Mouse (Mus musculus) liver, embryonic 11.5 days (tissue): ENCODE measurements at regions not wholly inside any gene's neighbourhood (a gene's known extent, or its start where the extent isn't known, plus 50 kb on each side); places are given as distances from the start of the nearest gene placed in this dataset.

ENCODE experiments used
- ATAC-seq: fragments of 200-750 bp; cut with Nextera tagmentation; replicated peaks from 2 replicates; pipeline ENCODE4 v1.8.0; 2017; ENCODE audit warnings: moderate number of reproducible peaks, mild to moderate bottlenecking, moderate TSS enrichment, moderate library complexity; ENCODE audit not compliant: low FRiP score
- DNase-seq: peaks from one replicate; pipeline ENCODE4 v3.0.0-alpha.2; 2017; ENCODE audit warnings: low spot score
- H3K27ac ChIP-seq: fragments of 300-500 bp; sonication (generic); 2 replicates; pipeline ENCODE4 v1.5.1; 2014; ENCODE audit warnings: mild to moderate bottlenecking, low read depth, low read length, control low read depth
- H3K27me3 ChIP-seq: fragments of 300-500 bp; sonication (generic); replicated peaks from 2 replicates; pipeline ENCODE4 v1.6.1; 2014; ENCODE audit warnings: low read length, mixed read lengths; ENCODE audit not compliant: control insufficient read depth, insufficient read depth
- H3K36me3 ChIP-seq: fragments of 300-500 bp; sonication (generic); 2 replicates; pipeline ENCODE4 v1.6.1; 2014; ENCODE audit warnings: mild to moderate bottlenecking, low read length, moderate library complexity, mixed read lengths; ENCODE audit not compliant: control insufficient read depth, insufficient read depth
- H3K4me1 ChIP-seq: fragments of 300-500 bp; sonication (generic); replicated peaks from 2 replicates; pipeline ENCODE4 v1.6.1; 2014; ENCODE audit warnings: low read length, mixed read lengths; ENCODE audit not compliant: control insufficient read depth, insufficient read depth
- H3K4me2 ChIP-seq: fragments of 300-500 bp; sonication (generic); 2 replicates; pipeline ENCODE4 v1.6.1; 2014; ENCODE audit warnings: mild to moderate bottlenecking, control low read depth, moderate library complexity
- H3K4me3 ChIP-seq: fragments of 300-500 bp; sonication (generic); 2 replicates; pipeline ENCODE4 v1.5.1; 2014; ENCODE audit warnings: low read depth, low read length, control low read depth
- H3K9ac ChIP-seq: fragments of 300-500 bp; sonication (generic); 2 replicates; pipeline ENCODE4 v1.6.1; 2014; ENCODE audit warnings: low read depth, low read length, control low read depth
- H3K9me3 ChIP-seq: fragments of 300-500 bp; sonication (generic); 2 replicates; pipeline ENCODE4 v1.6.1; 2016; ENCODE audit warnings: low read length, inconsistent platforms, mixed read lengths; ENCODE audit not compliant: control insufficient read depth
- WGBS: fragments of 180-500 bp; shearing (Covaris S2); extraction: QIAGEN DNeasy Blood & Tissue Kit; methylation state at CpG from one replicate; pipeline ENCODE4 v1.1.7; 2014; 5-methylcytosine and 5-hydroxymethylcytosine counted together

- Histone ChIP-seq H3K27me3 (no peaks in the 10 kb centered on the region), H3K4me3 (no peak overlapping the region), H3K9ac (no peak overlapping the region), H3K4me1 (peaks cover 6% of the 10 kb centered on the region), H3K36me3 (no peaks in the 10 kb centered on the region), H3K9me3 (no peaks in the 10 kb centered on the region), H3K27ac (no peak overlapping the region), H3K4me2 (no peak overlapping the region)
- WGBS = 54% methylated on average over 4 of the region's 4 CpGs
- ATAC-seq (no peak), DNase-seq (no peak)
These were observed 79.7 kb upstream of the Bach2 start for GRCm38 (mm10) chr4:32158886-32159285.

GRCm38 (mm10) chr4:32160815-32161214 lies 77.8 kb upstream of the Bach2 start:
- ATAC-seq (no peak), DNase-seq (no peak)
- Histone ChIP-seq H3K27me3 (no peaks in the 10 kb centered on the region), H3K4me1 (peaks cover 6% of the 10 kb centered on the region), H3K4me2 (no peak overlapping the region), H3K9me3 (no peaks in the 10 kb centered on the region), H3K4me3 (no peak overlapping the region), H3K27ac (no peak overlapping the region), H3K9ac (no peak overlapping the region), H3K36me3 (no peaks in the 10 kb centered on the region)
- 23% methylated on average over 2 of the region's 2 CpGs for WGBS

- H3K27me3 ChIP-seq = no peaks in the 10 kb centered on the region
- DNase-seq (no peak), ATAC-seq (no peak)
- H3K9me3 ChIP-seq = no peaks in the 10 kb centered on the region
- no peak overlapping the region for H3K4me2 ChIP-seq
- H3K27ac ChIP-seq = no peak overlapping the region
- WGBS = 64% methylated on average over 10 of the region's 10 CpGs
- H3K4me1 ChIP-seq = peaks cover 6% of the 10 kb centered on the region
- H3K36me3 ChIP-seq = no peaks in the 10 kb centered on the region
- no peak overlapping the region for H3K4me3 ChIP-seq
- H3K9ac ChIP-seq = no peak overlapping the region
These were observed 76.5 kb upstream of the Bach2 start for GRCm38 (mm10) chr4:32161871-32162656.

DNA sequence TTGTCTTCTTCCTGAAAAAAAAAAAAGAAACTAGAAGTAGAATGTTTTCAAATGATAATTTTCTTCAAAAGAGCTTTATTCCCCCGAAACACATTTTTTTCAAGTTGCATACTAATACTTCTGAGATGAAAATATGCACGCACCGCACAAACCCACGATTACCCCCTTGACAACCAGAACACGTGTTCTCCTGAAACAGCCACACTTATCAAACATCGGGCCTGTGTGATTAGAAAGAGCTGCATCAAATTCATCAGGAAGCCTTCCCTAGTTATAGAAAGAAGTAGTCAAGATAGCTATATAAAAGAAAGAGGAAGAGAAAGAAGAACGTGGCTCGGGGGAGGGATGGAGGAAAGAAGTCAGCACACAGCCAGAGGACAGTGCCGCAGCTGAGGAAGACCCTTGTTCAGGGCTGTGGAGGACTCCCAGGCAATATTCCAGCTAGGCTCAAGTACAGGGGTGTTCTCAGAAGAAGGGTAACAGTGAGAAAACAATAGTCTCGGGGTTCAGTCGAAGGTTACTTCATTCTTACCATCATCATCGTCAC lies 75.8 kb upstream of the Bach2 start:
- H3K4me3 ChIP-seq = no peak overlapping the region
- H3K9me3 ChIP-seq = no peaks in the 10 kb centered on the region
- 74% methylated on average over 12 of the region's 12 CpGs for WGBS
- ATAC-seq (no peak), DNase-seq (no peak)
- no peaks in the 10 kb centered on the region for H3K27me3 ChIP-seq
- H3K4me1 ChIP-seq = peaks cover 6% of the 10 kb centered on the region
- no peaks in the 10 kb centered on the region for H3K36me3 ChIP-seq
- no peak overlapping the region for H3K9ac ChIP-seq
- no peak overlapping the region for H3K27ac ChIP-seq
- no peak overlapping the region for H3K4me2 ChIP-seq

DNA sequence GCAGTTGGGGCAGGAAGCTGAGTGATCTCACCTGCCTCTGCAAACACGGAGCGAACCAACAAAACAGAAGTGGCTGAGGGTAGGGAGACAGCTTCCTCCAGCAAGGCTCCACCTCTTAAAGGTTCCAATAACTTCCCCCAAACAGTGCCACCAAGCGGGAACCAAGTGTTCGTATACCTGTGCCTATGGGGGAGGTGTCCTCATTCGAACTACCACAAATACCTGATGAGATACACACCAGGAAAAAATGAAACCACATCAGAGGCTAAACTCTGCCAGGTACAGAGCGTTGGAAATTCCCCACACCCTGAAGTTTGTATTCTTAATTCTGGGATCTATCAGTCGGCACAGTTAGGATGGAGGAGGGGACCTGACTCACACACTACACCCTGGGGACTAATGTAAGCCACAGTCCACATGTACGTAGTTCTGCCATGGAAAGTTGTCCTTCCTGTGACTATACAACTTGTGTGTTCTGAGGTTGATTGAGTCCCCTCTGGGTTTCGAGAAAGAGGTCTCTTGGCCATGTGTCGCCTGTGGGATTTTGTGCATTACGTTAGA lies 74.4 kb upstream of the Bach2 start:
- Histone ChIP-seq H3K9me3 (no peaks in the 10 kb centered on the region), H3K9ac (no peak overlapping the region), H3K36me3 (no peaks in the 10 kb centered on the region), H3K27ac (no peak overlapping the region), H3K4me1 (peaks cover 10% of the 10 kb centered on the region), H3K4me3 (no peak overlapping the region), H3K27me3 (no peaks in the 10 kb centered on the region), H3K4me2 (no peak overlapping the region)
- WGBS = 80% methylated on average over 11 of the region's 11 CpGs
- DNase-seq (no peak), ATAC-seq (no peak)

DNA sequence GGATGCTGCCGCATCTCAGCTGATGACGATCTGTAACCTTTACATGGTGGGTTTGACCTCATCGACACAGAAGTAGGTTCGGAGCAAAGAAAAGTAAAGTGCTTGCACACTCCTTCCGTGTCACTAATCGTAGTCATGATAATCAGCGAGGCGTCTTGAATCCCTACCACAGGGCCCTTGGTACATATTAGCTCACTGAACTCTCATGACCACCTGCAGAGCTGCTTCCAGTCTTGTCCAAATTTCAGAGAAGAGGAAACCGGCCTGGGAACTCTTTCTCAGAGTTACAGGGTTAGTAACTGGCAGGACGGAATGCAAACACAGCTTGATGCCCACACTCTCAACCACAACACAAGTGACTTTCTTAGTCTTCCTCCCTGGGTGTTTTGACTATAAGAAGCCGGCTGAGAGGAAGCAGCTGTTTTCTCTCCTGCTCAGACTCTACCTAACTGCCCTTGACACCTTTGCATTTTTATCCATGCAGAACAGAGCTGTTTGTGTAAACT lies 73.8 kb upstream of the Bach2 start:
- WGBS = 84% methylated on average over 11 of the region's 11 CpGs
- DNase-seq (no peak), ATAC-seq (no peak)
- Histone ChIP-seq H3K4me1 (peaks cover 14% of the 10 kb centered on the region), H3K4me3 (no peak overlapping the region), H3K27ac (no peak overlapping the region), H3K9ac (no peak overlapping the region), H3K9me3 (no peaks in the 10 kb centered on the region), H3K27me3 (no peaks in the 10 kb centered on the region), H3K36me3 (no peaks in the 10 kb centered on the region), H3K4me2 (no peak overlapping the region)

- H3K9me3 ChIP-seq = no peaks in the 10 kb centered on the region
- no peak for DNase-seq
- no peak overlapping the region for H3K27ac ChIP-seq
- WGBS = 67% methylated on average over 12 of the region's 12 CpGs
- H3K4me1 ChIP-seq = peaks cover 20% of the 10 kb centered on the region
- H3K27me3 ChIP-seq = no peaks in the 10 kb centered on the region
- H3K4me3 ChIP-seq = no peak overlapping the region
- ATAC-seq = no peak
- no peaks in the 10 kb centered on the region for H3K36me3 ChIP-seq
- H3K4me2 ChIP-seq = no peak overlapping the region
- H3K9ac ChIP-seq = no peak overlapping the region
These were observed 72.6 kb upstream of the Bach2 start for GRCm38 (mm10) chr4:32165918-32166528.

- no peak overlapping the region for H3K4me2 ChIP-seq
- ATAC-seq (no peak), DNase-seq (no peak)
- H3K4me1 ChIP-seq = peaks cover 22% of the 10 kb centered on the region
- WGBS = 86% methylated on average over 11 of the region's 11 CpGs
- H3K4me3 ChIP-seq = no peak overlapping the region
- H3K36me3 ChIP-seq = no peaks in the 10 kb centered on the region
- no peaks in the 10 kb centered on the region for H3K27me3 ChIP-seq
- H3K9me3 ChIP-seq = no peaks in the 10 kb centered on the region
- no peak overlapping the region for H3K27ac ChIP-seq
- no peak overlapping the region for H3K9ac ChIP-seq
These were observed 71.5 kb upstream of the Bach2 start for GRCm38 (mm10) chr4:32167151-32167550.
